Mouse (Mus musculus): ENCODE data around the gene Atg2a. TPM values are rescaled to one million over a fixed set of nuclear protein-coding genes. Genes with fewer than 3 reads are reported as not detected.
A peak's percentile ranks its signal among the peaks of the same experiment; 100 is the strongest.
"Not testable (repeated sequence)": the region's sequence is repeated elsewhere in the genome, so short reads cannot be mapped to it uniquely, and the experiment has no call there.

The Atg2a gene
- polyA plus RNA-seq, 1 experiment = 47.4 TPM

GRCm38 (mm10) chr19:6284502-6284901 lies 43.0 kb downstream of the Atg2a start:
- no peak for TF ChIP-seq CTCF (IDR thresholded peaks at IDR 0.05; ENCODE audit: extremely low read depth, insufficient read depth, insufficient read length, insufficient replicate concordance)
- TF ChIP-seq POLR2A (IDR thresholded peaks at IDR 0.05; ENCODE audit: low read depth, low read length) = no peak
- no peak overlapping the region for H3K27ac ChIP-seq (ENCODE audit: insufficient read depth, low read length)
- H3K36me3 ChIP-seq (ENCODE audit: control insufficient read depth, insufficient read depth, low read length) = peaks cover 20% of the 10 kb centered on the region
- H3K4me3 ChIP-seq (ENCODE audit: extremely low read depth, insufficient read depth, insufficient read length) = no peak overlapping the region
- H3K27me3 ChIP-seq (ENCODE audit: control insufficient read depth, insufficient read depth, low read length) = no peaks in the 10 kb centered on the region
- DNase-seq (ENCODE audit: low read depth in 1 of 2, low spot score in 2 of 2) = no peak
- whole genome bisulfite sequencing = 81% methylated on average over 12 of the region's 12 CpGs
- H3K4me1 ChIP-seq (ENCODE audit: control insufficient read depth, insufficient read depth, insufficient read length) = no peaks in the 10 kb centered on the region; the same call in 1 of the 2 replicates

GRCm38 (mm10) chr19:6285226-6285625 lies 43.8 kb downstream of the Atg2a start:
- Histone ChIP-seq H3K4me3 (ENCODE audit: extremely low read depth, insufficient read depth, insufficient read length) (no peak overlapping the region), H3K36me3 (ENCODE audit: control insufficient read depth, insufficient read depth, low read length) (peaks cover 21% of the 10 kb centered on the region), H3K27ac (ENCODE audit: insufficient read depth, low read length) (no peak overlapping the region), H3K4me1 (ENCODE audit: control insufficient read depth, insufficient read depth, insufficient read length) (no peaks in the 10 kb centered on the region; the same call in 1 of the 2 replicates), H3K27me3 (ENCODE audit: control insufficient read depth, insufficient read depth, low read length) (no peaks in the 10 kb centered on the region)
- WGBS = 79% methylated on average over 8 of the region's 8 CpGs
- DNase-seq (ENCODE audit: low read depth in 1 of 2, low spot score in 2 of 2) = no peak
- TF ChIP-seq CTCF (IDR thresholded peaks at IDR 0.05; ENCODE audit: extremely low read depth, insufficient read depth, insufficient read length, insufficient replicate concordance) (no peak), POLR2A (IDR thresholded peaks at IDR 0.05; ENCODE audit: low read depth, low read length) (no peak)

DNA sequence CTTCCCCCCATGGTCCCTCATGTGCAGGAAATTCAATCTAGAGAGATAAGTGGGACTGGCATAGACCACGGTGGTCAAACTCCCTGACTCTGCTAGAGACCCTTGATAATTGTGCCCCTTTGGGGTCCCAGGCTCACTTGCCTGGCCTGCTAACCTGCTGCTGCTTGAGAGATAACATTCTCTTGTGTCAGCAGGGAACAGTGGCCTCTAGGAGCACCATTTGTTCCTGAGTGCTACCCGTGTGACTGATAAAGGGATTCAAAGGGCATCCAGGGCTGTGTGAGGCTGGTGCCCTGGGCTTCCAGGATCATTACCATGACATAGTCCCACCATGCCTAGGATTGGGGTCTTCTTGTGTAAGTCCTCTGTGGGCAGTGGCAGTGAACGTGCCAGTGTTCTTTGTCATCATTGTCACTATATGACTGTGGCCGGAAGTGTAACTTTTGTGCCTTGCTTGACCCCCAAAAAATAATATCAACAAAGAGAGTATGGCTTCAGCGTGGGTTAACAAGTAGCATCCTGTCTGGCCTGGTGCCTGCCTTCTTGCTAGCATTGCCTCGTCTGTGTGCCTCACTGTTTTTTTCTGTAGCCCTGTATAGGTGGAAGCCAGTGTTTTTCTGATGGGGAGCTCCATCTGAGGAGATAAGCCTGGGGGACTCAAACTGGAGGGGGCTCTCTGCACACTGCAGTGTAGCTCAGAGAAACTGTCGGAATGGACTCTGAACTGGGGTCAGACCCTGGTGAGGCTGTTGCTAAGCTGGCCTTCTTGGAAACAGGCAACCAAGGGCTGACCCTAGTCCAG lies 44.4 kb downstream of the Atg2a start:
- DNase-seq (ENCODE audit: low read depth in 1 of 2, low spot score in 2 of 2) = no peak
- Histone ChIP-seq H3K27me3 (ENCODE audit: control insufficient read depth, insufficient read depth, low read length) (no peaks in the 10 kb centered on the region), H3K27ac (ENCODE audit: insufficient read depth, low read length) (0 out of 2 replicates have a peak overlapping the region, but pooled peaks have one; percentile 6), H3K4me3 (ENCODE audit: extremely low read depth, insufficient read depth, insufficient read length) (no peak overlapping the region), H3K36me3 (ENCODE audit: control insufficient read depth, insufficient read depth, low read length) (peaks cover 21% of the 10 kb centered on the region), H3K4me1 (ENCODE audit: control insufficient read depth, insufficient read depth, insufficient read length) (no peaks in the 10 kb centered on the region; the same call in 1 of the 2 replicates)
- WGBS = 75% methylated on average over 7 of the region's 7 CpGs
- TF ChIP-seq POLR2A (IDR thresholded peaks at IDR 0.05; ENCODE audit: low read depth, low read length) = no peak
- no peak for TF ChIP-seq CTCF (IDR thresholded peaks at IDR 0.05; ENCODE audit: extremely low read depth, insufficient read depth, insufficient read length, insufficient replicate concordance)

DNA sequence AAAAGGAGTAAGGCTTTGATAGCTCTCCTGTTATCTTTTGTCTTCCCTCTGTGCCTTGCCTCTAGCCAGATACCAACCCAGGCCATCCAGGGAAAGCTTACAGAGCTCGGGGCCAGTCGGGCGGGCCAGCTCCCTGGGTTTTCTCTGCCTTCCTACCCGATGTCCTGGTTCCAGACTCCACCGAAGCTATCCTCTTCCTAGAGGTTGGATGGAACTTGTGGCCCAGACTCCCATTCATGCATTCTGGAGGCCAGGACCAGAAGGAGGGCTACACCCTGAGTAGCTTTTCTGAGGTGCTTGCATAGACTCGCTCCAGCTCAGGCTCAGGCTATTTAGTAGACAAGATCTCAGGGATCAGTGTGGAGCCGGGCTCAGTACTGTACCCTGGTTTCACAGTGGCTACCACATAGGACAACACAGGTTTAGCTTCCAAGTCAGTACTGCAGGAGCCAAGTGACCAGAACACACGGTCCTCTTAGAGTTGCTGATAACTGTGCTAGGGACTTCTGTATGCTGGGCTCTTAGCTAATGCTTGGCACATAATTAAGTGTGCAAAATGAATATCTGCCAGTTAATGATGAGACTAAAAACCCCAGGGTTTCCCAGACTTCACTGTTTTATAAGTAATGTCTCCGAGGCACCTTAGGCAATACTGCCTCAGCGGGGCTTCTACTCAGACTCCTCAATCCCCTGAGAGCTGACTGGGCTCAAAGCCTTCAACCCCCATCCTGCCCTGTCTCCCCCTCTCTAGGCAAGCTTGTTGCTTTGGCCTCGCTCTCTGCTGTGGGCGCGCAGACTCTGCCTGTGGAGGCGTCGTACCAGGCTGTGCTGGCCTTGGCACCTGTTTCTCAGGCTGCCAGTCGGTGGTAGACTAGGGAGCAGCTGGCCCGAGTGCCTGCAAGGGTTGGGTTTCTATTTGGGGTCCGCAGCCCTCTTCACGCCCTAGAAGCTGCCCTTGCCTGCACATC lies 45.2 kb downstream of the Atg2a start:
- Histone ChIP-seq H3K27ac (ENCODE audit: insufficient read depth, low read length) (no peak overlapping the region; the same call in 1 of the 2 replicates), H3K4me3 (ENCODE audit: extremely low read depth, insufficient read depth, insufficient read length) (no peak overlapping the region), H3K4me1 (ENCODE audit: control insufficient read depth, insufficient read depth, insufficient read length) (no peaks in the 10 kb centered on the region; the same call in 1 of the 2 replicates), H3K36me3 (ENCODE audit: control insufficient read depth, insufficient read depth, low read length) (peaks cover 18% of the 10 kb centered on the region), H3K27me3 (ENCODE audit: control insufficient read depth, insufficient read depth, low read length) (no peaks in the 10 kb centered on the region)
- WGBS = 79% methylated on average over 19 of the region's 19 CpGs
- no peak for DNase-seq (ENCODE audit: low read depth in 1 of 2, low spot score in 2 of 2)
- TF ChIP-seq POLR2A (IDR thresholded peaks at IDR 0.05; ENCODE audit: low read depth, low read length) = no peak

- TF ChIP-seq CTCF (IDR thresholded peaks at IDR 0.05; ENCODE audit: extremely low read depth, insufficient read depth, insufficient read length, insufficient replicate concordance) (no peak), POLR2A (IDR thresholded peaks at IDR 0.05; ENCODE audit: low read depth, low read length) (no peak)
- WGBS = 74% methylated on average over 13 of the region's 13 CpGs
- no peak overlapping the region for H3K27ac ChIP-seq (ENCODE audit: insufficient read depth, low read length)
- H3K4me1 ChIP-seq (ENCODE audit: control insufficient read depth, insufficient read depth, insufficient read length) = no peaks in the 10 kb centered on the region; the same call in 1 of the 2 replicates
- H3K36me3 ChIP-seq (ENCODE audit: control insufficient read depth, insufficient read depth, low read length) = peaks cover 13% of the 10 kb centered on the region
- H3K4me3 ChIP-seq (ENCODE audit: extremely low read depth, insufficient read depth, insufficient read length) = no peak overlapping the region
- no peaks in the 10 kb centered on the region for H3K27me3 ChIP-seq (ENCODE audit: control insufficient read depth, insufficient read depth, low read length)
- no peak for DNase-seq (ENCODE audit: low read depth in 1 of 2, low spot score in 2 of 2)
Observed at GRCm38 (mm10) chr19:6288236-6288894, 46.9 kb downstream of the Atg2a start.

GRCm38 (mm10) chr19:6289696-6290238 lies 48.3 kb downstream of the Atg2a start:
- TF ChIP-seq POLR2A (IDR thresholded peaks at IDR 0.05; ENCODE audit: low read depth, low read length) (no peak), CTCF (IDR thresholded peaks at IDR 0.05; ENCODE audit: extremely low read depth, insufficient read depth, insufficient read length, insufficient replicate concordance) (no peak)
- Histone ChIP-seq H3K27me3 (ENCODE audit: control insufficient read depth, insufficient read depth, low read length) (no peaks in the 10 kb centered on the region), H3K27ac (ENCODE audit: insufficient read depth, low read length) (no peak overlapping the region), H3K36me3 (ENCODE audit: control insufficient read depth, insufficient read depth, low read length) (peaks cover 11% of the 10 kb centered on the region), H3K4me1 (ENCODE audit: control insufficient read depth, insufficient read depth, insufficient read length) (peaks cover 3% of the 10 kb centered on the region; the same call in 1 of the 2 replicates), H3K4me3 (ENCODE audit: extremely low read depth, insufficient read depth, insufficient read length) (no peak overlapping the region)
- DNase-seq (ENCODE audit: low read depth in 1 of 2, low spot score in 2 of 2) = no peak
- 91% methylated on average over 14 of the region's 14 CpGs for WGBS

- WGBS = 94% methylated on average over 5 of the region's 6 CpGs
- H3K36me3 ChIP-seq (ENCODE audit: control insufficient read depth, insufficient read depth, low read length) = peaks cover 19% of the 10 kb centered on the region
- not testable (repeated sequence) for H3K4me3 ChIP-seq (ENCODE audit: extremely low read depth, insufficient read depth, insufficient read length); H3K4me1 ChIP-seq (ENCODE audit: control insufficient read depth, insufficient read depth, insufficient read length); H3K27ac ChIP-seq (ENCODE audit: insufficient read depth, low read length); DNase-seq (ENCODE audit: low read depth in 1 of 2, low spot score in 2 of 2); H3K27me3 ChIP-seq (ENCODE audit: control insufficient read depth, insufficient read depth, low read length)
Observed at GRCm38 (mm10) chr19:6290720-6291116, 49.2 kb downstream of the Atg2a start.

Data from spleen, adult 2 months (tissue).